Mouse (Mus musculus): ENCODE measurements at regions not wholly inside any gene's neighbourhood (a gene's known extent, or its start where the extent isn't known, plus 50 kb on each side); places are given as distances from the start of the nearest gene placed in this dataset.
A peak's percentile ranks its signal among the peaks of the same experiment; 100 is the strongest.

GRCm38 (mm10) chr14:25362771-25363170 lies 96.2 kb upstream of the Zmiz1 start:
- DNase-seq (ENCODE audit: low spot score in 2 of 2), result no peak

GRCm38 (mm10) chr14:25365226-25365800 lies 93.7 kb upstream of the Zmiz1 start:
- DNase-seq (ENCODE audit: low spot score in 2 of 2), result peak in 1 of 2 experiments; percentile 56

GRCm38 (mm10) chr14:25366009-25366408 lies 93.0 kb upstream of the Zmiz1 start:
- no peak for DNase-seq (ENCODE audit: low spot score in 2 of 2)

GRCm38 (mm10) chr14:25370306-25371020 lies 88.5 kb upstream of the Zmiz1 start:
- no peak for DNase-seq (ENCODE audit: low spot score in 2 of 2)

GRCm38 (mm10) chr14:25371021-25371400 lies 88.0 kb upstream of the Zmiz1 start:
- no peak for DNase-seq (ENCODE audit: low spot score in 2 of 2)

- DNase-seq (ENCODE audit: low spot score in 2 of 2), result peak in 1 of 2 experiments; percentile 39
Observed at GRCm38 (mm10) chr14:25371661-25372060, 87.3 kb upstream of the Zmiz1 start.

GRCm38 (mm10) chr14:25372581-25372980 lies 86.4 kb upstream of the Zmiz1 start:
- no peak for DNase-seq (ENCODE audit: low spot score in 2 of 2)

- no peak for DNase-seq (ENCODE audit: low spot score in 2 of 2)
Observed at GRCm38 (mm10) chr14:25373167-25373566, 85.8 kb upstream of the Zmiz1 start.

- no peak for DNase-seq (ENCODE audit: low spot score in 2 of 2)
Observed at GRCm38 (mm10) chr14:25375001-25375400, 84.0 kb upstream of the Zmiz1 start.

- no peak for DNase-seq (ENCODE audit: low spot score in 2 of 2)
Observed at GRCm38 (mm10) chr14:25377091-25377490, 81.9 kb upstream of the Zmiz1 start.

- DNase-seq (ENCODE audit: low spot score in 2 of 2), result no peak
Observed at GRCm38 (mm10) chr14:25377554-25377899, 81.5 kb upstream of the Zmiz1 start.

GRCm38 (mm10) chr14:25377900-25378716 lies 80.9 kb upstream of the Zmiz1 start:
- DNase-seq (ENCODE audit: low spot score in 2 of 2), result peak; percentile 58 to 81

GRCm38 (mm10) chr14:25378717-25379224 lies 80.2 kb upstream of the Zmiz1 start:
- DNase-seq (ENCODE audit: low spot score in 2 of 2), result peak in 1 of 2 experiments; percentile 51

GRCm38 (mm10) chr14:25383169-25383824 lies 75.7 kb upstream of the Zmiz1 start:
- no peak for DNase-seq (ENCODE audit: low spot score in 2 of 2)

- DNase-seq (ENCODE audit: low spot score in 2 of 2), result no peak
Observed at GRCm38 (mm10) chr14:25385644-25386043, 73.3 kb upstream of the Zmiz1 start.

- no peak for DNase-seq (ENCODE audit: low spot score in 2 of 2)
Observed at GRCm38 (mm10) chr14:25387780-25388179, 71.2 kb upstream of the Zmiz1 start.

GRCm38 (mm10) chr14:25389314-25389713 lies 69.7 kb upstream of the Zmiz1 start:
- no peak for DNase-seq (ENCODE audit: low spot score in 2 of 2)

GRCm38 (mm10) chr14:25392412-25392811 lies 66.6 kb upstream of the Zmiz1 start:
- no peak for DNase-seq (ENCODE audit: low spot score in 2 of 2)

- no peak for DNase-seq (ENCODE audit: low spot score in 2 of 2)
Observed at GRCm38 (mm10) chr14:25392940-25393339, 66.0 kb upstream of the Zmiz1 start.

- no peak for DNase-seq (ENCODE audit: low spot score in 2 of 2)
Observed at GRCm38 (mm10) chr14:25394931-25395330, 64.1 kb upstream of the Zmiz1 start.

- peak in 1 of 2 experiments; percentile 65 for DNase-seq (ENCODE audit: low spot score in 2 of 2)
Observed at GRCm38 (mm10) chr14:25396990-25397531, 61.9 kb upstream of the Zmiz1 start.

All from gastrocnemius, postnatal 4 days (tissue).